Mouse (Mus musculus): ENCODE results near the gene Zp2. TPM values are rescaled to one million over a fixed set of nuclear protein-coding genes. Genes with fewer than 3 reads are reported as not detected.

Gene Zp2
- total and polyA plus RNA-seq, 3 experiments: 0.04 TPM; not detected in 2

- no peaks in the 10 kb centered on the region for H3K9me3 ChIP-seq (replicated peaks; ENCODE audit: low read length)
- H3K27ac ChIP-seq (ENCODE audit: insufficient read depth, low read depth): no peak overlapping the region
- DNase-seq (ENCODE audit: extremely low read depth): peak; percentile 58
- dilution Hi-C loops (cut with MboI; ENCODE audit: extremely low pct_ligation_motif_present, extremely low pct_unique_long_range_greater_than_20kb, low sequenced_read_pairs) (no loop called here), in situ Hi-C loops (cut with MboI; ENCODE audit: low pct_ligation_motif_present, low pct_unique_long_range_greater_than_20kb, low sequenced_read_pairs) (no loop called here)
- H3K27me3 ChIP-seq (replicated peaks): no peaks in the 10 kb centered on the region
- H3K79me2 ChIP-seq (replicated peaks; ENCODE audit: control insufficient read depth, extremely low read depth, insufficient read depth, poor library complexity, severe bottlenecking): no peaks in the 10 kb centered on the region
- H3K4me1 ChIP-seq (ENCODE audit: control insufficient read depth in 1 of 2, insufficient read depth in 2 of 2): peaks cover 0 to 5% of the 10 kb centered on the region in 2 experiments; a peak in 1 of 4 replicates
- H3K4me3 ChIP-seq (replicated peaks in 1 of 3; ENCODE audit: low read depth in 2 of 3, low read length in 2 of 3, poor library complexity in 1 of 3): no peak overlapping the region
- TF ChIP-seq ETS1 (conservative IDR thresholded peaks at IDR 0.05; ENCODE audit: low read depth, low read length): no peak
- peak; percentile 56 for TF ChIP-seq RAD21 (IDR thresholded peaks at IDR 0.05; ENCODE audit: low read depth, low read length)
- TF ChIP-seq JUND (conservative IDR thresholded peaks at IDR 0.05; ENCODE audit: low read depth, low read length): no peak
- no peak for TF ChIP-seq GABPA (IDR thresholded peaks at IDR 0.05; ENCODE audit: insufficient replicate concordance, low read depth, low read length)
- TF ChIP-seq SMC3 (IDR thresholded peaks at IDR 0.05; ENCODE audit: low read depth, low read length): peak; percentile 57
- peak in 1 of 2 experiments; percentile 76; a peak in 2 of 4 replicates for TF ChIP-seq CTCF (conservative IDR thresholded peaks at IDR 0.05 in 1 of 2, IDR thresholded peaks at IDR 0.05 in 1 of 2; ENCODE audit: low read depth in 2 of 2, low read length in 2 of 2)
- no peak for TF ChIP-seq MAFK (IDR thresholded peaks at IDR 0.05; ENCODE audit: insufficient replicate concordance, low read length)
- H3K36me3 ChIP-seq (replicated peaks in 1 of 2; ENCODE audit: control insufficient read depth in 1 of 2, insufficient read depth in 1 of 2, low read length in 1 of 2): no peaks in the 10 kb centered on the region
- no peak overlapping the region for H3K9ac ChIP-seq (ENCODE audit: insufficient read depth, low read depth)
- H3K4me2 ChIP-seq (ENCODE audit: insufficient read depth, low read depth, poor library complexity, severe bottlenecking): no peak overlapping the region
Observed at GRCm38 (mm10) chr7:120098403-120098802, 46.7 kb downstream of the Zp2 start.

- peak; percentile 20 for DNase-seq (ENCODE audit: extremely low read depth)
- Histone ChIP-seq H3K27ac (ENCODE audit: insufficient read depth, low read depth) (no peak overlapping the region), H3K4me2 (ENCODE audit: insufficient read depth, low read depth, poor library complexity, severe bottlenecking) (peak overlapping the region; percentile 35; the same call in 1 of the 2 replicates), H3K4me3 (replicated peaks in 1 of 3; ENCODE audit: low read depth in 2 of 3, low read length in 2 of 3, poor library complexity in 1 of 3) (no peak overlapping the region), H3K4me1 (ENCODE audit: control insufficient read depth in 1 of 2, insufficient read depth in 2 of 2) (peaks cover 0 to 5% of the 10 kb centered on the region in 2 experiments; a peak in 1 of 4 replicates), H3K79me2 (replicated peaks; ENCODE audit: control insufficient read depth, extremely low read depth, insufficient read depth, poor library complexity, severe bottlenecking) (no peaks in the 10 kb centered on the region), H3K36me3 (replicated peaks in 1 of 2; ENCODE audit: control insufficient read depth in 1 of 2, insufficient read depth in 1 of 2, low read length in 1 of 2) (no peaks in the 10 kb centered on the region), H3K27me3 (replicated peaks) (no peaks in the 10 kb centered on the region), H3K9ac (ENCODE audit: insufficient read depth, low read depth) (no peak overlapping the region), H3K9me3 (replicated peaks; ENCODE audit: low read length) (no peaks in the 10 kb centered on the region)
- dilution Hi-C loops (cut with MboI; ENCODE audit: extremely low pct_ligation_motif_present, extremely low pct_unique_long_range_greater_than_20kb, low sequenced_read_pairs): no loop called here
- in situ Hi-C loops (cut with MboI; ENCODE audit: low pct_ligation_motif_present, low pct_unique_long_range_greater_than_20kb, low sequenced_read_pairs): no loop called here
- TF ChIP-seq CTCF (conservative IDR thresholded peaks at IDR 0.05 in 1 of 2, IDR thresholded peaks at IDR 0.05 in 1 of 2; ENCODE audit: low read depth in 2 of 2, low read length in 2 of 2) (peak; percentile 52 to 62), RAD21 (IDR thresholded peaks at IDR 0.05; ENCODE audit: low read depth, low read length) (peak; percentile 23), SIN3A (IDR thresholded peaks at IDR 0.05; ENCODE audit: low read length) (no peak), ZMIZ1 (IDR thresholded peaks at IDR 0.05; ENCODE audit: low read depth, low read length) (no peak), SMC3 (IDR thresholded peaks at IDR 0.05; ENCODE audit: low read depth, low read length) (no peak)
Observed at GRCm38 (mm10) chr7:120097845-120098244, 47.2 kb downstream of the Zp2 start.

- Histone ChIP-seq H3K4me1 (ENCODE audit: control insufficient read depth in 1 of 2, insufficient read depth in 2 of 2) (peaks cover 0 to 5% of the 10 kb centered on the region in 2 experiments; a peak in 1 of 4 replicates), H3K9ac (ENCODE audit: insufficient read depth, low read depth) (no peak within 1 kb of the TSS), H3K9me3 (replicated peaks; ENCODE audit: low read length) (no peaks in the 10 kb centered on the region), H3K4me3 (replicated peaks in 1 of 3; ENCODE audit: low read depth in 2 of 3, low read length in 2 of 3, poor library complexity in 1 of 3) (no peak within 1 kb of the TSS), H3K27ac (ENCODE audit: insufficient read depth, low read depth) (no peak within 1 kb of the TSS), H3K27me3 (replicated peaks) (no peaks in the 10 kb centered on the region), H3K4me2 (ENCODE audit: insufficient read depth, low read depth, poor library complexity, severe bottlenecking) (no peak within 1 kb of the TSS), H3K79me2 (replicated peaks; ENCODE audit: control insufficient read depth, extremely low read depth, insufficient read depth, poor library complexity, severe bottlenecking) (no peaks in the 10 kb centered on the region), H3K36me3 (replicated peaks in 1 of 2; ENCODE audit: control insufficient read depth in 1 of 2, insufficient read depth in 1 of 2, low read length in 1 of 2) (no peaks in the 10 kb centered on the region)
- in situ Hi-C loops (cut with MboI; ENCODE audit: low pct_ligation_motif_present, low pct_unique_long_range_greater_than_20kb, low sequenced_read_pairs) (no loop called here), dilution Hi-C loops (cut with MboI; ENCODE audit: extremely low pct_ligation_motif_present, extremely low pct_unique_long_range_greater_than_20kb, low sequenced_read_pairs) (no loop called here)
- no peak for DNase-seq (ENCODE audit: extremely low read depth)
- TF ChIP-seq MXI1 (IDR thresholded peaks at IDR 0.05; ENCODE audit: low read depth, low read length) (no peak), RCOR1 (conservative IDR thresholded peaks at IDR 0.05; ENCODE audit: low read depth, low read length) (no peak)
Observed at GRCm38 (mm10) chr7:120095180-120095579, 49.9 kb downstream of the Zp2 start, which contains the start of gene Dnah3. TSS of gene Dnah3 (minus strand) at chr7:120095280.

Data from CH12.LX (cell line).